Mouse (Mus musculus): Measurements from ENCODE around the gene Kcnj11. TPM values are rescaled to one million over a fixed set of nuclear protein-coding genes. Genes with fewer than 3 reads are reported as not detected.

The Kcnj11 gene
- polyA plus RNA-seq, 1 experiment from 2014 or later: 0.31 TPM

DNA sequence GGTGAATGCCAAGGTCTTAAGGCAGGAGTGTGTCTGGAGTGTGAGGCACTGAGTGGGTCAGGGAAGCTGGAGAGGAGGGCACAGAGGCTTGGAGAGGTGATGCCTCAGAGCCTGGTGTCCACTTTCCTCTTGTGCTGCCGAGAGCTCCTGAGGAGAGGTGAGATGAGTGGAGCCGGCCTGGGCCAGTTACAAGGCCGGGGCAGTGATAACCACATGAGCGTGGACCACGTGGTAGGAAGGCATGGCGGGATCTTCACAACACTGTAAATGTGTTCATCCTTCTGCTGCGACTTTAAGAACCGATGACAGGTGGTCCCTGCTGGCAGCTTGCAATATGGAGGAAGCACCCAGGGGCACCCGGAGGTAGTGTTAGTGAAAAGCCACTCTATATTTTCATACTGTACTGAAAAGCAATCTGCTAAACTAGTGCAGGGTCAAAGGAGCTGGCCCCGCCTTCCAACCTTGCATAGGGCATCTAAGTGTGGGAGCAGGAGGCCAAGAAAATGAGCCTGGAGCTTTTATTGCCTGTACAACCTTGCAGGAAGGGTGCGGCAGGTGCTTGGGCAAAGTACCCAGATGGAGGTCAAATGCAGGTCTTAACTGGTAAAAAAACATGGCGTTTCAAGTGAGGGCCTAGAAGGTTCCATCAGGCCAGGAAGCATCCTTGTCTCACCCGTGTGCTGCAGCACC is 52.5 kb downstream of the Kcnj11 start:
- Histone ChIP-seq H3K4me2 (ENCODE audit: low read depth) (no peak overlapping the region), H3K4me1 (ENCODE audit: control insufficient read depth, insufficient read depth, low read length) (no peaks in the 10 kb centered on the region), H3K4me3 (ENCODE audit: low read depth, low read length) (no peak overlapping the region), H3K9ac (ENCODE audit: low read length) (no peak overlapping the region), H3K36me3 (ENCODE audit: control insufficient read depth, insufficient read depth, low read length) (peaks cover 13% of the 10 kb centered on the region), H3K9me3 (ENCODE audit: control insufficient read depth, low read length) (no peaks in the 10 kb centered on the region), H3K27ac (ENCODE audit: low read depth, low read length) (no peak overlapping the region), H3K27me3 (ENCODE audit: control insufficient read depth, insufficient read depth, low read length) (no peaks in the 10 kb centered on the region)
- WGBS: 93% methylated on average over 13 of the region's 13 CpGs
- ATAC-seq (ENCODE audit: insufficient read depth, low FRiP score, low TSS enrichment) (no peak), DNase-seq (ENCODE audit: low spot score) (no peak)

DNA sequence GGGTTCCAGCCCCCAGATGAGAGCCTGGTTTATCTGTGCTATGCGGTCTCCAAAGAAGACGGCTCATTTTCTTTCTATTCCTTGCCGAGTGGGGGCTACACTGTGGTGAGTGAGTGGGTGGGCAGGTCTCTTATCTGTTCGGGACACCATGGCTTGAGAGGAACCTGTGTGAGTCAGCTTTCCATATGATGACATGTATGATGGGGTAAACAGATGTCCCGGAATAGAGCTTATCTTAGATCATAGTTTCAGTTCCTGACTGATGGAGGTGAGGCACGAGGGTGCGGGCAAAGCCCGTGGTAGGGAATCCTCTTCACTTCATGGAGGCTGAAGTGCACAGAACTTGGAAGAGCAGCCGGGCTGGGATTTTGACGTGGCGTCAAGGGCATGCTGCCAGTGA is 54.7 kb downstream of the Kcnj11 start:
- Histone ChIP-seq H3K9ac (ENCODE audit: low read length) (no peak overlapping the region), H3K4me1 (ENCODE audit: control insufficient read depth, insufficient read depth, low read length) (no peaks in the 10 kb centered on the region), H3K27me3 (ENCODE audit: control insufficient read depth, insufficient read depth, low read length) (no peaks in the 10 kb centered on the region), H3K36me3 (ENCODE audit: control insufficient read depth, insufficient read depth, low read length) (peaks cover 16% of the 10 kb centered on the region), H3K4me2 (ENCODE audit: low read depth) (no peak overlapping the region), H3K9me3 (ENCODE audit: control insufficient read depth, low read length) (no peaks in the 10 kb centered on the region), H3K4me3 (ENCODE audit: low read depth, low read length) (no peak overlapping the region), H3K27ac (ENCODE audit: low read depth, low read length) (no peak overlapping the region)
- no peak for ATAC-seq (ENCODE audit: insufficient read depth, low FRiP score, low TSS enrichment)
- 94% methylated on average over 11 of the region's 11 CpGs for WGBS
- DNase-seq (ENCODE audit: low spot score): no peak

DNA sequence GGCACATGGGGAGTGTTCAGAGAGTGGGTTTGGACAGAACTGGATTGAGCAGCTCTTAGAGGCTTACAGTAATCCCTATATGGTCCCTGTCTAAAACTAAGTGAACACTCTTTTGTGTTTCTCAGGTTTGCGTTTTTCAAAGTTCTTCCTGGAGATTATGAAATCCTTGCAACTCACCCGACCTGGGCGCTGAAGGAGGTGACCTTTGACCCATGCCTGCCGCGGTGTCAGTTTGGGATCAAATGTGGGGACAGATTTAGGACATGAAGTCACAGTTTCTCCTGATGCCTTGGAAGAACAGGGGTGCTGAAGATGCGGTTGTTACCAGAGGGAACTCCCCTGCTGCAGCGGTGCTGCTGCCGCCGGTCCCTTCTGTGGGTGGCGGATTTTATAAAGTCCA is 56.5 kb downstream of the Kcnj11 start:
- no peaks in the 10 kb centered on the region for H3K9me3 ChIP-seq (ENCODE audit: control insufficient read depth, low read length)
- 95% methylated on average over 10 of the region's 10 CpGs for WGBS
- no peak for ATAC-seq (ENCODE audit: insufficient read depth, low FRiP score, low TSS enrichment)
- no peaks in the 10 kb centered on the region for H3K4me1 ChIP-seq (ENCODE audit: control insufficient read depth, insufficient read depth, low read length)
- no peak overlapping the region for H3K9ac ChIP-seq (ENCODE audit: low read length)
- no peak overlapping the region for H3K4me3 ChIP-seq (ENCODE audit: low read depth, low read length)
- no peak for DNase-seq (ENCODE audit: low spot score)
- H3K36me3 ChIP-seq (ENCODE audit: control insufficient read depth, insufficient read depth, low read length): peaks cover 14% of the 10 kb centered on the region
- H3K27me3 ChIP-seq (ENCODE audit: control insufficient read depth, insufficient read depth, low read length): no peaks in the 10 kb centered on the region
- no peak overlapping the region for H3K27ac ChIP-seq (ENCODE audit: low read depth, low read length)
- no peak overlapping the region for H3K4me2 ChIP-seq (ENCODE audit: low read depth)

Other genes starting within 250 kb of the Kcnj11 start
- gene Kdelr1, start 228.0 kb downstream of the Kcnj11 start, polyA plus RNA-seq (2014; fragmentation: Nextera tagmentation; extraction: Ambion mirVana): 75.4 and 86.4 TPM in 2 replicates
- 0.37 and 0.73 TPM in 2 replicates for gene Grin2d, start 222.4 kb downstream of the Kcnj11 start, polyA plus RNA-seq (2014; fragmentation: Nextera tagmentation; extraction: Ambion mirVana)
- gene Syngr4, start 204.1 kb downstream of the Kcnj11 start, polyA plus RNA-seq (2014; fragmentation: Nextera tagmentation; extraction: Ambion mirVana): 0.59 and 0.82 TPM in 2 replicates
- 2.8 and 3.9 TPM in 2 replicates for gene Tmem143, start 203.8 kb downstream of the Kcnj11 start, polyA plus RNA-seq (2014; fragmentation: Nextera tagmentation; extraction: Ambion mirVana)
- gene Emp3, start 179.4 kb downstream of the Kcnj11 start, polyA plus RNA-seq (2014; fragmentation: Nextera tagmentation; extraction: Ambion mirVana): 20.3 and 24.6 TPM in 2 replicates
- 2.9 and 3.4 TPM in 2 replicates for gene Ccdc114, start 176.7 kb downstream of the Kcnj11 start, polyA plus RNA-seq (2014; fragmentation: Nextera tagmentation; extraction: Ambion mirVana)
- 0.15 and 0.20 TPM in 2 replicates for gene Abcc6, start 70.5 kb downstream of the Kcnj11 start, polyA plus RNA-seq (2014; fragmentation: Nextera tagmentation; extraction: Ambion mirVana)
- gene Nomo1, start 67.1 kb downstream of the Kcnj11 start, polyA plus RNA-seq (2014; fragmentation: Nextera tagmentation; extraction: Ambion mirVana): 18.0 and 19.2 TPM in 2 replicates
- 4.3 and 5.3 TPM in 2 replicates for gene Abcc8, start 79.3 kb upstream of the Kcnj11 start, polyA plus RNA-seq (2014; fragmentation: Nextera tagmentation; extraction: Ambion mirVana)
- 2.8 and 3.1 TPM in 2 replicates for gene Ush1c, start 137.7 kb upstream of the Kcnj11 start, polyA plus RNA-seq (2014; fragmentation: Nextera tagmentation; extraction: Ambion mirVana)
- 0.12 TPM in 1 of 2 replicates, not detected in the other for gene Otog, start 140.2 kb upstream of the Kcnj11 start, polyA plus RNA-seq (2014; fragmentation: Nextera tagmentation; extraction: Ambion mirVana)